ENCODE assay signal across 23 mouse cellular contexts in the genomic region with DNA sequence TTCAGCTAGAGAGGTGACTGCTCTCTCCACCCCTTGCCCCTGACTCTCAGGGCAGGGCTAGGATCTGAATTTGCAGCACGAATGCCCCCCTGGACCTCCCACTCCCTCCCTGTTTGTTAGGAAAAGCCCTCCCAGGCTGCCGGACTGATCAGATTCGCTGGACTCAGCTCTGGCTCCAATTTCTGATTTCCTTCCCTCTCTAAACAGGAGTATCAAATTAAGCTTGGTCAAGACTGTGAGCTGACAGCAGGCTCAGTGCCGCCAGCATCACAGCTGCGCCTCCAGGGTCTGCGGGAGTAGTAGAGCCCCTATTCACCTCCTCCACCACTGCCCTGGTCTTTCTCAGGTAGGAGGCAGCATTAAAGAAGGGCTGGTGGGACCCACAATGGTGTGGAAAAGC.
A peak's percentile ranks its signal among the peaks of the same experiment; 100 is the strongest.
DNase-seq lines count a peak whose midpoint lies in the region; ATAC-seq lines count a peak whose summit lies in the region.
"Had no signal": no experiment of that assay in that cellular context is flagged by ENCODE, and none has a peak within 500 bp of the region (broad histone marks: within the 10 kb centered on the region; RNA-seq: fewer than 3 reads in every experiment).

No protein-coding gene starts in this region.

- no peak overlapping the region for H3K9ac ChIP-seq in kidney, embryonic 14.5 days (ENCODE audit: low read depth, low read length)
- no peak overlapping the region for H3K9ac ChIP-seq in embryonic facial prominence, embryonic 12.5 days
- 0 out of 2 replicates have a peak overlapping the region, but pooled peaks have one; percentile 5 for H3K9ac ChIP-seq in limb, embryonic 13.5 days
- H3K9ac ChIP-seq: forebrain, embryonic 15.5 days; liver, embryonic 12.5 days had no signal

- H3K9me3 ChIP-seq in kidney, embryonic 14.5 days (ENCODE audit: control insufficient read depth, low read length), result no peaks in the 10 kb centered on the region
- H3K9me3 ChIP-seq in embryonic facial prominence, embryonic 12.5 days, result no peaks in the 10 kb centered on the region
- no peaks in the 10 kb centered on the region for H3K9me3 ChIP-seq in limb, embryonic 13.5 days
- H3K9me3 ChIP-seq: forebrain, embryonic 15.5 days; liver, embryonic 12.5 days; midbrain, embryonic 10.5 days had no signal

- no peak overlapping the region for H3K4me2 ChIP-seq in kidney, embryonic 14.5 days (replicated peaks; ENCODE audit: low read depth, low read length)
- H3K4me2 ChIP-seq in embryonic facial prominence, embryonic 12.5 days (replicated peaks), result peak overlapping the region; percentile 18
- H3K4me2 ChIP-seq in limb, embryonic 13.5 days (replicated peaks), result no peak overlapping the region; the same call in 1 of the 2 replicates
- H3K4me2 ChIP-seq: forebrain, embryonic 15.5 days; heart, embryonic 11.5 days; liver, embryonic 12.5 days had no signal

- H3K27ac ChIP-seq in kidney, embryonic 14.5 days (ENCODE audit: low read depth, low read length), result no peak overlapping the region
- 0 out of 2 replicates have a peak overlapping the region, but pooled peaks have one; percentile 1 for H3K27ac ChIP-seq in embryonic facial prominence, embryonic 12.5 days
- H3K27ac ChIP-seq in limb, embryonic 13.5 days, result no peak overlapping the region
- H3K27ac ChIP-seq: forebrain, embryonic 15.5 days; left cerebral cortex, adult 2 months; liver, embryonic 12.5 days; midbrain, embryonic 10.5 days had no signal

- H3K4me1 ChIP-seq in kidney, embryonic 14.5 days (ENCODE audit: control insufficient read depth, insufficient read depth, low read length), result peaks cover 4% of the 10 kb centered on the region; the same call in 1 of the 2 replicates
- H3K4me1 ChIP-seq in embryonic facial prominence, embryonic 12.5 days, result peaks cover 48% of the 10 kb centered on the region
- H3K4me1 ChIP-seq in limb, embryonic 13.5 days, result peaks cover 46% of the 10 kb centered on the region
- H3K4me1 ChIP-seq: liver, embryonic 12.5 days had no signal

- peak; percentile 43 for ATAC-seq in kidney, embryonic 14.5 days (ENCODE audit: low FRiP score, low TSS enrichment)
- ATAC-seq in embryonic facial prominence, embryonic 12.5 days (ENCODE audit: insufficient number of reproducible peaks, insufficient read depth, low FRiP score, low TSS enrichment), result no peak
- no peak for ATAC-seq in limb, embryonic 13.5 days (ENCODE audit: low FRiP score, low read depth)
- ATAC-seq: activated CD4-positive, CD25-positive, alpha-beta regulatory T cell, adult 4 months; forebrain, embryonic 15.5 days; liver, embryonic 12.5 days had no signal

- no peaks in the 10 kb centered on the region for H3K36me3 ChIP-seq in kidney, embryonic 14.5 days (ENCODE audit: control insufficient read depth, insufficient read depth, low read length)
- H3K36me3 ChIP-seq in embryonic facial prominence, embryonic 12.5 days, result no peaks in the 10 kb centered on the region
- H3K36me3 ChIP-seq in limb, embryonic 13.5 days, result no peaks in the 10 kb centered on the region
- H3K36me3 ChIP-seq: forebrain, embryonic 15.5 days; liver, embryonic 12.5 days; midbrain, embryonic 10.5 days had no signal

- 17% methylated on average over 6 of the region's 6 CpGs for WGBS in kidney, embryonic 14.5 days
- WGBS in embryonic facial prominence, embryonic 12.5 days, result 9% methylated on average over 6 of the region's 6 CpGs
- 15% methylated on average over 6 of the region's 6 CpGs for WGBS in limb, embryonic 13.5 days

- H3K27me3 ChIP-seq in kidney, embryonic 14.5 days (ENCODE audit: control insufficient read depth, insufficient read depth, low read length), result no peaks in the 10 kb centered on the region
- no peaks in the 10 kb centered on the region for H3K27me3 ChIP-seq in embryonic facial prominence, embryonic 12.5 days
- peaks cover 13% of the 10 kb centered on the region for H3K27me3 ChIP-seq in limb, embryonic 13.5 days
- H3K27me3 ChIP-seq: forebrain, embryonic 15.5 days; liver, embryonic 12.5 days had no signal

- peak; percentile 28 for DNase-seq in embryo, embryonic 10 days (ENCODE audit: low spot score)
- no peak for DNase-seq in embryo, embryonic 9.5 days (ENCODE audit: extremely low spot score)
- no peak for DNase-seq in kidney, postnatal 36 days
- no peak for DNase-seq in right cerebral cortex, postnatal 4 days
- DNase-seq in right cerebral cortex, postnatal 36 days (ENCODE audit: low spot score in 2 of 2), result no peak
- DNase-seq: adrenal gland, adult 8-10 months; cerebellum, adult 18-20 months; cerebellum, postnatal 14 days; heart, adult 11 months; kidney, adult 11 months; lung, adult 18-20 months; lung, postnatal 10 days; right cerebral cortex, adult 18-20 months; thymus, postnatal 25 days had no signal

- H3K4me3 ChIP-seq in kidney, embryonic 14.5 days (ENCODE audit: low read length), result no peak overlapping the region
- H3K4me3 ChIP-seq in embryonic facial prominence, embryonic 12.5 days, result no peak overlapping the region
- H3K4me3 ChIP-seq in limb, embryonic 13.5 days, result no peak overlapping the region
- H3K4me3 ChIP-seq: forebrain, embryonic 15.5 days; left cerebral cortex, adult 2 months; liver, embryonic 12.5 days; midbrain, embryonic 10.5 days had no signal
